Mouse (Mus musculus): ENCODE measurements around the gene Arl3. TPM values are rescaled to one million over a fixed set of nuclear protein-coding genes. Genes with fewer than 3 reads are reported as not detected.

Gene Arl3
- total RNA-seq, 2 experiments from 2014 or later: 122 to 129 TPM

DNA sequence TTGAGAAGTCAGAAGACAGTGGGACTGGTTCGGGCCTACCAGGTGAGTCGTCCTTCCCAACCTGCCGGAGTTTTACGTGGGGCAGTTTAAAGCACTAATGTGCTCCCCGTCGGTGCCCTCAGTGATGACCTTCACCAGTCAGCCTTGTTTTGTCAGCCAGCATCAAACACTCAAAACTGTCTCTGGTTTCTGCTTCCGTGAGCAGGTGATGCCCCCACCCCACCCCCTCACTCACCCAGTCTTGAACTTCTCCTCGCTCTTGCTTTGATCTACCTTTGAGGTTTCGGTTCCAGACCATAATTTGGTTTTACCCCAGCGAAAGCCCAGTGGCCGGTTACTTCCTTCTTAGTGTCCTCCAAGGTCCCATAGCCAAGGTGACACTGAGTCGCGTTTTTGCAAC, 33.7 kb upstream of the Arl3 start:
- DNase-seq (ENCODE audit: low spot score in 2 of 2): no peak
- H3K4me3 ChIP-seq: no peak overlapping the region
- no peak for TF ChIP-seq CTCF (conservative IDR thresholded peaks at IDR 0.05)
- no peak overlapping the region for H3K27ac ChIP-seq

DNA sequence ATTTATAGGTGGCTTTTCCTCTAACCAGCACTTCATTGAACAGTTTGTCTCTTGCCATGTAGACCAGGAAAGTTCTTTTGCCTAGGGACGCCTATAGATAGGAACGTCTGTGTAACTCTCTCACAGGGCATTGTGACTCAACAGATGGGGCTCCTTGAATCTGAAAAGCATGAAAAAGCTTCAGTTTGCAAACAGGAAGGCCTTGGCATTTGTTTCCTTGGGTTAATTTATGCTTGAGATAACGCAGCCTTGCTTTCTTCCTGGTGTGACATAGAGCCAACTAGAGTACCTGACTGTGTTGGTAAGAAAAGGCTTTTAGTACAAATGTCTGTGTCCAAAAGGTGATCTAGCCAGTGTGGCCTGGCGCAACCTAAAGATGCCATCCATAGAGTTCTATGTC, 29.4 kb upstream of the Arl3 start:
- no peak for DNase-seq (ENCODE audit: low spot score in 2 of 2)
- no peak overlapping the region for H3K27ac ChIP-seq
- TF ChIP-seq CTCF (conservative IDR thresholded peaks at IDR 0.05): no peak
- no peak overlapping the region for H3K4me3 ChIP-seq

DNA sequence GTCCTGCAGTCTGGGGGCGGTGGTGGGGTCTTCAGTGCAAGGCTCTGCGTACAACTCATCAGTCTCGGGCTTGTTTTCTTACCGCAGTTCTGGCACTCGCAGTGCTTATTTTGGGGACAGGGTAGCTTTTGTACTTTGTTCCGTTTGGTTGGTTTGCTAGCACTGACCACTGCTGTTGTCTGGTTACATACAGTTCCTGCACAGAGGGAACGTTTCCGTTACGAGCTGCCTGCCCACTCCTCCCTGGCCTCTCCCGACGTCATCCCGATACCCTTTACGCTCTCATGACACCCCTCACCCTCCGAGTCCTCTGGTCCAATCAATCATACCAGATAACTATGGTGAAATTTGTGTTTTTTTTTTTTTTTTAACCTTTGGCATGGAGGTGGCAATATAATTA, 28.5 kb upstream of the Arl3 start:
- Histone ChIP-seq H3K27ac (0 out of 2 replicates have a peak overlapping the region, but pooled peaks have one; percentile 5), H3K4me3 (peak overlapping the region; percentile 12; the same call in 1 of the 2 replicates)
- DNase-seq (ENCODE audit: low spot score in 2 of 2): no peak
- TF ChIP-seq CTCF (conservative IDR thresholded peaks at IDR 0.05): no peak

DNA sequence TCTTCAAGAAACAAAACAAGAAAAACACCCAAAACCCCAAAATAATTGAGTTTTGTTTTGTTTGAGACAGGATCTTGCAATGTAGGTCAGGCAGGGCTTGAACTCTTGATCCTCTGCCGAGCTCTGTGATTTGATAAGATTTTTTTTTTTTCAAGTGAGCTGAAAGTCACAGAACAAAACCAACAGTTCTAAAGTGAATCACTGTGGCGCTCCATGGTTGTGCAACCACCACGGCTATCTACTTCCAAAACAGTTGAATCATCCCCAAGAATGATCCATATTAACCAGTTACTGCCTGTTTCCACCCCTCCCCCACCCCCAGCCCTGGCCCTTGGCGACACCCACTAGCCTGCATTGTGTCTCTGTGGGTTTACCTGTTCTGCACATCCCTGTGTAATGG, 27.4 kb upstream of the Arl3 start:
- TF ChIP-seq CTCF (conservative IDR thresholded peaks at IDR 0.05): no peak
- peak overlapping the region; percentile 92 for H3K27ac ChIP-seq
- DNase-seq (ENCODE audit: low spot score in 2 of 2): no peak
- peak overlapping the region; percentile 65 for H3K4me3 ChIP-seq

DNA sequence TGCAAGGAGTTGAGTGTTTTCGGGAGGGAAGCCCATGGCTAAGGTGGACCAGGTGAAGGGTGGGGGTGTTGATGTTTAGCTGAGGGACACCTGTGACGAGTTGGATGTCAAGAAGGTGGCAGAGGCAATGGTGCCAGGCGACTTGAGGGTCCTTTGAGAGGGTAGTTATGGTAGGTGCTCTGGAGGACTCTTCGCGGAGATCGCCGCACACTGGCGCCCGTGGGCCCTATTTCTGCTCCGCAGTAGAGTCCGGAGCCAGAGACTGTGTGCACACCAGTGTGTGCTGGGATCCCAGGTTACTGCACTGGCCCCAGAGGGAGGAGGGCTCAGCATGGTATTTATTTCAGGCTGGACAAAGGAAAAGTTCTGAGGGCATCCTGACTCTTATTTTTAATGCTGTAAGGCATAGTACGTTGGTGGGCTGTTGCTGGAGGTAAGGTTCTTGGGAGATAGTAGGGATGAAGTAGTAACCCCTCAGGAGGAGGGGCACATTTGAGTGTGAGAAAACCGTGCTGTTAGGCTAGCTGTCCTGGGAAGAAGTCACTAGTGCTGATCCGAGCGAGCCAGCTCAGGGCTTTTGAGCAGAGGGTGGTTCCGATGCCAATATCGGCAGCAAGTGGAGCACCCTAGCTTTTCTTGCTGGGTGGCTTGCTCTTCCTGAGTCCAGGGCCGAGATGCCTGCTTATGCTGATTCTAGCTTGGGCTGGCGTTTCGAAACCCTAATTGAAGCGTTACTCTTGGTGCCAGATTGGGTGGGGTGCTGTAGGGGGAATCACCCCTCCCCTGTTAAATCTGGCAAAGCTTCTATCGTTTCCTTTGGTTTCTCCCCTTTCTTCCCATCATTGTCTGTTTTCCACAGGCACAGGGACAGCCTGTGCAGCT, 26.6 kb upstream of the Arl3 start:
- Histone ChIP-seq H3K27ac (peak overlapping the region; percentile 92), H3K4me3 (peak overlapping the region; percentile 65)
- no peak for TF ChIP-seq CTCF (conservative IDR thresholded peaks at IDR 0.05)
- DNase-seq (ENCODE audit: low spot score in 2 of 2): no peak

DNA sequence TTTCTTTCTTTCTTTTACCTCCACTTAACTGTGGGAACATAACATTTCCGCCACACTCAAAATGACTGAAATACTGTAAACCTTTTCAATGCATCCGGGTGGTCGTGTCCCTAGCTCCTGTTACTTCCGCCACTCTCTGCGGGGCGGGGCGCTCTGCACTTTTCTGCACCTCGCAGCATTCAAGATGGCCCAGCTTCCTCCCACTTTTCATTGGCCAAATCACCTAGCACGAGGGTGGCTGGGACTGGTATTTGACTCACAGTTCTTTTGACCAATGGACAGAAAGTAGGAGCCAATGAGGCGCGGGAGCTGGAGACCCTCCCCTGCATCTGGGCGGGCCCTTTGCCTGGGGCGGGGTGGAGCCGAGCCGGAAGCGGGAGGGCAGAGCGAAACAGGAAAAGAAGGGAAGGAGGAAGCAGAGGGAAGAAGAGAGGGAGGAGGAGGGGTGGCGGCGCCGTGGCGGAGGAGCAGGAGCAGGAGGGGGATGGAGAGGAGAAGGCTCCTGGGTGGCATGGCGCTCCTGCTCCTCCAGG, 25.8 kb upstream of the Arl3 start, which contains the start of gene Wbp1l:
Wbp1l (plus strand) TSS at position 365 of the 533 bp plus-strand sequence.
- peak within 1 kb of the TSS; percentile 65 for H3K4me3 ChIP-seq
- peak within 1 kb of the TSS; percentile 92 for H3K27ac ChIP-seq
- TF ChIP-seq CTCF (conservative IDR thresholded peaks at IDR 0.05): no peak
- peak; percentile 96 to 99 for DNase-seq (ENCODE audit: low spot score in 2 of 2)

DNA sequence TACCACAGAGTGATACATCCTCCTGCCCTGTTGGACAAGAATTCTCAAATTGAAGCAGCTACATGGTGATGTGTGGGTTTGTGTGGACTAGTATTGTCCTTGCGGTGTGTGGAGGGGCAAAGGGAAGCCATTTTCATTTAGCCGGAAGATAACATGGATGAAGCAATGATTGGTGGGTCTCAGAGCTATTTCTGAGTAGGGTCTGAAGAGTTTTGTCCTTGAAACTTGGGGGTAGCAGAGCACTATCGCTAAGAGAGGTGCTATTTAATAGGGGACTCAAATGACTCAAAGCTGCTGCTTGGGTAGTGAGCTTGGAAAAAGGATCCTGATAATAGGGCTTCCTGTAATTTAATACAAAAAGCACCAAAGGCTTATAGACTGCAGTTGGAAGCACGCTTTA, 25.2 kb upstream of the Arl3 start:
- TF ChIP-seq CTCF (conservative IDR thresholded peaks at IDR 0.05): no peak
- no peak for DNase-seq (ENCODE audit: low spot score in 2 of 2)
- Histone ChIP-seq H3K4me3 (peak overlapping the region; percentile 41; the same call in 1 of the 2 replicates), H3K27ac (peak overlapping the region; percentile 66)

DNA sequence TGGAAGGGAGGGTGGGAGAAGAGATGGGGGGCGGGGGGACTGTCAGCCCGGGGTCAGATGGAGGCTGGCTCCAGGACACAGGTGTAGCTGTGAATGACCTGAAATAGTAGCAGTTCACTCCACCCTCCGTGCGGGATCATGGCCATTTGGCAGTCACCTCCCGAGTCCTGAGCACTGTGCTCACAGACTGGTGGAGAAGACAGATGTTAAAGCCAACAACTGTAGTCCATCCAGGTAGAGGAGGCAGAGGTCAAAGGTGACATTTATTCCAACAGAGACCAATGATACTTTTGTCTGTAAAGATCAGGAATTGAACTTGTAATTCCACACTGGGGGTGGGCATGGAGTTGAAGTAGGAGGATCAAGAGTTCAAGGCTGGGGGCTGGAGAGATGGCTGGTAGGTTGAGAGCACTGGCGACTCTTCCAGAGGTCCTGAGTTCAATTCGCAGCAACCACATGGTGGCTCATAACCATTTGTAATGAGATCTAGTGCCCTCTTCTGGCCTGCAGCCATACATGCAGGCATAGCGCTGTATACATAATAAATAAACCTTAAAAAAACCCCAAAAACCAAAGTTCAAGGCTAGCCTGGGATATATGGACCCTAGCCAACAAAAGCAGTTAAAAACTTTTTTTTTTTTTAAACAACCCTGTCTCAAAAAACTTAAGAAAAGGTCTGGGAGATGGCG, 19.9 kb upstream of the Arl3 start:
- no peak for DNase-seq (ENCODE audit: low spot score in 2 of 2)
- H3K27ac ChIP-seq: no peak overlapping the region

DNA sequence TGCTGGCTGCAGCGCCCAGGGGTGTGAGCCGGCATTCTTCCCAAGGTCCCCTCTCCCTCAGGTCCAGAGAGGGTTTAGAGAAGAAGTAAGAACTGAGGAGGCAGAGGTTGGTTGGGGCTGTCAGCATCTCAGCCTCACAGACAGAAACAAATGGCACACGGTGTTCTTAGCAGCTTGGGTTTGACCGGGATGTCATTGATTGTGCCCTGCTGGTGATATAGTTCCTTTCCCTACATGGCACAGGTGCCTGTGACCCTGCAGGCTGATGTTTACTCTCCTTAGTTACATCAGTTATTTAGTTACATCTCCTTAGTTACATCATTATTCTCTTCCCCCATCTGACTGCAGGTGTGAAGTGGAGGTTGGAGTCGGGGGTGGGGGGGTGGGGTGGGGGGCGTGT, 18.6 kb upstream of the Arl3 start:
- no peak overlapping the region for H3K27ac ChIP-seq
- no peak for DNase-seq (ENCODE audit: low spot score in 2 of 2)
- no peak for TF ChIP-seq CTCF (conservative IDR thresholded peaks at IDR 0.05)
- H3K4me3 ChIP-seq: no peak overlapping the region

More for the DNA sequence above, 19.9 kb upstream of the Arl3 start:
- TF ChIP-seq CTCF (conservative IDR thresholded peaks at IDR 0.05): peak; percentile 48
- H3K4me3 ChIP-seq: no peak overlapping the region

DNA sequence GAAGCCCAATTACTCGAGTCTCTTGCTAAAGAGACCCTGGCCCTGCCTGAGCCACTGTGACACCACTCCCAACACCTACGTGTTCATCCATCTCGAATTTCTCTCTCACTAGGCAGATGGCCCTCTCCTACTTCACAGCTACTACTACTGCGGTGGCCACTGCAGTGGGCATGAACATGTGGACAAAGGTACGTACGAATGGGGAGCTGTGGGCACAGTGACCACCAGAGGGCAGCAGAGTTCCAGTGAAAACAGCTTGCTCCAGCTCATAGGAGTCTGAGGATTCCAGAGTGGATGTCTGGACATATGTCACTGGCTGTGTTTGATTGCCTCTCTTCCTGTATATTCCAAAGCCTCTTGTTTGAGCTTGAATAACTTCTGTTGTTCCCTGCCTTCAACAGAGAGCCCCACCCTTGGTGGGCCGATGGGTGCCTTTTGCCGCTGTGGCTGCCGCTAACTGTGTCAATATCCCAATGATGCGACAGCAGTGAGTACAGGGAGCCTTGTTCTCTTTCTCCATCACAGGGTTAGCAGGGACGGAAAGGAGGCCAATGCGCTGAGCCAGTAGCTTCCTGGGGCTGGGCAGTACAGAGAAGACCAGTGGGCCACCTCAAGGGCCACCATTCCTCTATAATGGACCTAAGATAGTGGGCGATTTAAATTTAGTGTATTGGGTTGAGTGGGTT, 15.0 kb upstream of the Arl3 start:
- peak; percentile 81 to 90 for DNase-seq (ENCODE audit: low spot score in 2 of 2)
- peak; percentile 100 for TF ChIP-seq CTCF (conservative IDR thresholded peaks at IDR 0.05)
- no peak overlapping the region for H3K27ac ChIP-seq

DNA sequence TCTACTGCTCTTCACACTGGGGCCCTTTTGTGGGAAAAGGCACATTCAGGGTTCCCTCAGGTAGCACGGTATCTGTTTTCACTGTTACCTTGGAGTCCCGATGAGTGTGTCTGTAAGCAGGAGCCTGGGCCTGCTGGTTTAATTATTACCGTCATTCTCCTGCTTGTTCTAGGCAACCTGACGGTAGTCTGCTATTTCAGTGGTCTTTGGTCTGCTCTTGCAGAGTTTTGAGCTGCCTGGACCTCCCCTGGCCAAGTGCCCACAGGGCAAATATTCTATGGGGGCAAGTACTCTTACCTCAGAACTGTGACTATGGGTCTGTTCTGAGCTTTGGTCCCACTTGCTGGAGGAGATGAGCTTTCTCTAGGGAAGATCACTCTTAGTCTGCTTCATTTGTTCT, 2.2 kb upstream of the Arl3 start:
- Histone ChIP-seq H3K27ac (no peak overlapping the region), H3K4me3 (no peak overlapping the region)
- no peak for TF ChIP-seq CTCF (conservative IDR thresholded peaks at IDR 0.05)

More for the DNA sequence above, 15.0 kb upstream of the Arl3 start:
- no peak overlapping the region for H3K4me3 ChIP-seq

DNA sequence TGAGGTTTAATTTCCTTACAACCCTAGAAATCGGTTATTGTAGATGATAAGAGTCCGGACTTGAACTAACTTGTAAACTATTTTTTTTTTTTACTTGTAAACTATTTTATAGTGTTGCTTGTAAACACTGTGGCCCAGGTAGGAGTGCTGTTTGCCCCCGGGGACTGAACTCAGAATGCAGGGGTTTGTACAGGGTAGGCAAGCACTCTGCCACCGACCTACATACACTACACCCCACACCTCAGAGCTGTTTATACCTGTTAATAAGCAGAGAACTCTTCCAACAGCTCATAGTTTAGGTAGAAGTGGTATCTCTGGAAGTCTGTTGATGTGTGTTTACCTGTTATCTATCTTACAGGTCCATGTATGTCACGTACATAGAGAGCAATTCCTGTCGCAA, 992 bp upstream of the Arl3 start:
- no peak for TF ChIP-seq CTCF (conservative IDR thresholded peaks at IDR 0.05)
- Histone ChIP-seq H3K27ac (peak overlapping the region; percentile 85; the same call in 1 of the 2 replicates), H3K4me3 (peak overlapping the region; percentile 92)
- DNase-seq (ENCODE audit: low spot score in 2 of 2): no peak

More for the DNA sequence above, 2.2 kb upstream of the Arl3 start:
- DNase-seq (ENCODE audit: low spot score in 2 of 2): no peak

Data from layer of hippocampus, adult 2 months (tissue).